Mouse (Mus musculus) CD4-positive helper T cell, adult 2 months (primary cell): ENCODE measurements at regions not wholly inside any gene's neighbourhood (a gene's known extent, or its start where the extent isn't known, plus 50 kb on each side); places are given as distances from the start of the nearest gene placed in this dataset.

Source experiments
- DNase-seq: peaks from one replicate; pipeline ENCODE4 v3.0.0-alpha.2; 2012; ENCODE audit warnings: low read depth, missing footprints, low spot score

DNA sequence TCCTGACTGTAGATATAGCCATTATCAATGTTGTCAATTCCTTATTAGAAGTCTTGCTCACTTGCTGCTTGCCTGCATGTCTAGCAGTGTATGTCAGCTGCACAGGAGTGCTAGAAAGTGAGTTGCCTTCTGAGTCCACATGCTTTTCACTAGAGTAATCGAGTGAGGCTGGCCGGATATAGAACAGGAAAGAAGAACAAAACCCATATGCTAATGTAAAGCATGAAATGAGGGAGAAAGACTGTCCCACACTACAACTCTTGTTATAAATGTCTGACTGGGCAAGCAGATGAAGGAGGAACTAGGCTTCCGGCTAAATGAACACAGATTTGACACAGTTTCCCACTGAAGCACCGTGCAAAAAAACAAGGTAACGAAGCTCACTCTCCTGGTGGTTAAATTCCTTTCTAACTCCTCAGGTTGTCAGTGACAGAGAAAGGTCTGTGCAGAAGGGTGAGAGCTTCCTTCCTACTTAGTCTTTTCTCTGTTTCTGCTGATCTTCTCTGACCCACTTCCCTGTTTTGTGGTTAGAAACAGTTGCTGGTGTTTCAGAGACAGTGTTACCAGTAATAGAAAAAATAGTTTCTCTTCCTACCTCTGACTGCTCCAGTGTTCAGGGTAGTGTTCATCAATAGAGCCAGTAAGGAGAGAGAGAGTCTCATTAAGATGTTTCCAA, 399.0 kb downstream of the Atp23 start:
- no peak for DNase-seq

DNA sequence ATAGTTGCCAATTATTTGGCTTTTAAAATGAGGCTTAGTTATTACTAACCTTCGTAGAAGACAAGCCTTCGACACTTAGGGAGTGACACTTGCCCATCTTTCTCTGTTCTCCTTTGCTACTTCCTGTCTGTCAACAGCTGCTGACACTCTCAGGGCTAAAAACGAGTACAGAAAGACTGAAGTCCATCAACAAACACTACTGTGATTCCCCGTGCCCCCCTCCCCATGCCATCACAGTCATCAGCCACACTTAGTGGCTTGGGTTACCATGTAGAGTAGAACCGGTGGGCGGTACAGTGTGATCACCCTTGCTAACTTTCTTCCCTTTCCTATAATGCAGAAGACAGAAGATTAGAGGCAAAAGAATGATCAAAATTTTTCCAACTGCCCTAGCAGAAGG, 402.4 kb downstream of the Atp23 start:
- no peak for DNase-seq

GRCm38 (mm10) chr10:126493734-126494133, 407.4 kb downstream of the Atp23 start:
- DNase-seq: no peak

DNA sequence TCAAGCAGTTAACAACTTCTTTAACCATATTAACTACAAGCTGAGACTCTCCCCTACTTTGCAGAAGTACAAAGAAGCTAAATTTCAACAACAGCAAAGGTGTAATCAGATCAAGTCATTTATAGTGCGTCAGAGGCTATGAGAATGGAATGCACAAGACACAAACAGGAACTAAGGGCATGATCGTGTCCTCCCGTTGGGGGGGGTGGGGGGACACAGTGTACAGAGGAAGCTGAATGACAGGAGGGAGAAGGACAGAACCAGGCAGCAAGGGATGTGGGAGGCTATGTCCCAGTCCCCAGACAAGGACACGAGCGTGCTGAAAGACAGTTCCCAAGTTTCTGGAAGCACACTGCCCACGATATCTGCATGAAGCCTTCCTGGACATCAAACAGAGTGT, 408.9 kb downstream of the Atp23 start:
- DNase-seq: no peak

- no peak for DNase-seq
Observed at GRCm38 (mm10) chr10:126485129-126485528, 416.0 kb downstream of the Atp23 start.

DNA sequence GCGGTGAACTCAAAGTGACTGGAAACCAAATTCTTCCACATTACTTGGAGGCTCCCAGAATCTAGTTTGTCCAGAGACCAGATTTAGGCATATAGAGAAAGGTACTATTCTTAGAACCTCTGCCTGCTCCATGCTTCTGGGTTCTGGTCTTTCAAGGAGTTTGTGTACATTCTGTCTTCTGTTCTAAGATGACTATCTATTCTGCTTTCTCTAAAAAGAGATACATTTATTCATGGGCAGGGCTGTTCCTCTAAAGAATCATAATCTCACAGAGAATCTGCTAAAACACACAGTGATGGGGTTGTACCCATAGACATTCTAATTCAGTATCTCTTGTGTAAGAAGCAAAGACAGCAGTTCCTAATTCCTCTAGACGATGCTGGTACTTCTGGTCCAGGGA, 417.7 kb downstream of the Atp23 start:
- DNase-seq: no peak

DNA sequence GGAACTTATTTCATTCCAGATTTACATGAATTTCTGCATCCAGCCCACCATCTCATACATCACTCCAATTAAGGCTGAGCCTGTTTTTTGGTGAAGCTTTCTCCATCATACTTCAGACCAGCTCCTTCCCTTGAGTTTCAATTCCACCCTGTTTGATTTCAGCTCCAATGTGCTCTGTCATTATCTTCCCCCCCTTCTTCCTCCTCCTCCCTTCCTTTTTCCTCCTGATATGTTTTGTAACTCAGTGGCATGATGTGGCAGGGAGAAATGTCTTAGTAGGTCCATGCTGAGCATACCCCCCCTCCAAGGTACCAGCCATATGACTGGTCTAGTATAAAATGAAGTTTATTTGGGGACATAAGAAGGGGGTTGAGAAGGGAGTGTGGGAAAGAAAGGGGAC, 420.8 kb downstream of the Atp23 start:
- no peak for DNase-seq

DNA sequence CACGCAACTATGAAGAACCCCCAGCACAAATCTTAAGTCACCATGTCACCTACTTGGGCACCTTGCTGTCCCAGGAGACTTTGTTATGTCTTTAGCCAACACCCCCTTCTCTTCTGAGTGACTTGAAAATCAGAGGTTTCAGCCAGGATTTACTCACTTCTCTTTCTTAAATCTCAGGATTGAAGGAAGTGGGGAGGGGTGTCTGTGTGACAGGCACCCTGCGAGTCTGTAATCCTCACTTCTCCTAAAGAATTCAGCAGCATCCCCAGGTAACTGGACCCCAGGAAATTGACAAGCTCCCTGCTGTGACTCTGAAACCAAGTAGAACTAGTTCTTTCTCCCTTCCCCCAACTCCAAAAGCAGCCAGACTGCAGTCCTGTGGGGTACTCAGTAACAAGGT, 421.4 kb downstream of the Atp23 start:
- DNase-seq: no peak

GRCm38 (mm10) chr10:126473050-126473719, 428.0 kb downstream of the Atp23 start:
- DNase-seq: no peak

DNA sequence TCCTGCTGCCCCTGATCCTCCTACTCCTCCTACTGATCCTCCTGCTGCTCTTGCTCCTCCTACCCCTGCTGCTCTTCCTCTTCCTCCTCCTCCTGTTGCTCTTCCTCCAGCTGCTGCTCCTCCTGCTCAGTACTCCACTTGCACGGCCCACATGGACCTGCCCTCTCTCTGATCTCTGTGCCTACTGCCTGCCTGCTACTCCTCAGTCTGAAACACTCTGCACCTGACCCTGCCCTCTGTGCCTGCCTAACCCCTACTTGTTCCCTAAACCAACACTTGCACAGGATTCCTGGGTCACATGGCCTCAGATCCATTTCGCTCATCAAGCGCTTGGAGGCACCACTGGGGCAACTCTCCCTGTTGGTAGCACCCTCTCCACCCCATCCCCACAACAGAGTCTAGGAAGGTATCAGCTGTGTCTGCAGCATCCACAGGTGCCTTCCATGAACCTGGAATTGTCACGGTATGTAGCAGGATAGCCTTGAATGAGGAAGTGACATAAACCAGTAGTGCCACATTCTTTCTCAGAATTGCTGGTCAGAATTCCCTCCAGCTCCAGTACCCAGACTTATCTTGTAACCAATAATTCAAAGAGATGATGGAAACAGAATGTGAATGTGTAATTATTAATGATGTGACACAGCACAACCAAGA, 430.2 kb downstream of the Atp23 start:
- no peak for DNase-seq

GRCm38 (mm10) chr10:126462770-126463169, 438.4 kb downstream of the Atp23 start:
- DNase-seq: no peak

DNA sequence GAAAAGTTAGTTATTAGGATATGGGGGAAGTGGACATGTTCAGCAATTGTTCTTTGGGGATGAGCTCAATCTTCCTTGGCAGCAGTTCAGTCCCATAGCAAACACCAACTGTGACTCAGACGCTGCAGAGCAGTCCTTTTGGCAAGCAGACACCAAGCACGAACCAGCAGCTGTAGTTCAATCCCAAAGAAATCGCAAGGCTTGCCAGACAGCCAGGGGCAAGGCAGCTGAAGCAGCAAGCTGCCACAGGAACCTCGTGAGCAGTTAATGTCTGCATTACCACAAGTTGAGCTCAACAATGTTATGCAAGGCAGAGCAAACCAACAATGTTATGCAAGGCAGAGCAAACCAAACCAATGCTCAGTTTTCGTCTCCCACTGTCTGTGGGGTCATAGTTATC, 442.6 kb downstream of the Atp23 start:
- DNase-seq: no peak

DNA sequence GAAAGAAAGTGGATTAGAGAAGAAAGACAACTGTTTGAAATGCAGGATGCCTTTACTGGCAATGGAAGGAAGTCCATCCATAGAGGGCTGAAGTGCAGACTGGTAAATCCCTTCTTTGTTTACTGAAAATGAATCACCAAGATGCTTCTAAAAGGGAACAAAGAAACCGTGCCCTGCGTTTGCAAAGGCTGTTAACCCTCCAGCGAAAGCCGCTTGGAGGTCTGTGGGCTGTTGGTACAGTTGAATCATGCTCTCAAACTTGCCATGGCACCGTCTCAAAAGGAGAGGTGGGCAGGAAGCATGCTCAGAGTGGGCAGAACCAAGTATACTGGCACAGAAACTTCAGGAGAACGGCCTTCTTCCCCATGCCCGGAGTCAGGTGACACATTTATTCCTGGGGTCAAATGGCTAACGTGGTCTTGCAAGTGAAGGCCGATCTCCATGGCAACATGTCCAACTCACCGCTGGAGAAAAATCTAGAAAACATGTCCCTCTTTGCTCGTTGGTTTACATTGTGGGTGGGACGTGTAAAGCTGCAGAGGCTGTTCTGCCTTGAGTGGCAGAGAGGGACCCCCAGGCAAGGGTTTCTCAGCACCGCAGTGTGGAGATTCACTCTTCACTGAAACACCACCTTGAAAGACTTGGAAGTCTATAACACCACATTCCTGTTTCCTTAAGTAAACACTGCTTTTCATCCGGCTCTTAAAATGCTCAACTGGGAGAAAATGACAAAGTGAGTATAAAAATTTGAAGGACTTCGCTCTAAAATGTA, 448.2 kb downstream of the Atp23 start:
- no peak for DNase-seq

DNA sequence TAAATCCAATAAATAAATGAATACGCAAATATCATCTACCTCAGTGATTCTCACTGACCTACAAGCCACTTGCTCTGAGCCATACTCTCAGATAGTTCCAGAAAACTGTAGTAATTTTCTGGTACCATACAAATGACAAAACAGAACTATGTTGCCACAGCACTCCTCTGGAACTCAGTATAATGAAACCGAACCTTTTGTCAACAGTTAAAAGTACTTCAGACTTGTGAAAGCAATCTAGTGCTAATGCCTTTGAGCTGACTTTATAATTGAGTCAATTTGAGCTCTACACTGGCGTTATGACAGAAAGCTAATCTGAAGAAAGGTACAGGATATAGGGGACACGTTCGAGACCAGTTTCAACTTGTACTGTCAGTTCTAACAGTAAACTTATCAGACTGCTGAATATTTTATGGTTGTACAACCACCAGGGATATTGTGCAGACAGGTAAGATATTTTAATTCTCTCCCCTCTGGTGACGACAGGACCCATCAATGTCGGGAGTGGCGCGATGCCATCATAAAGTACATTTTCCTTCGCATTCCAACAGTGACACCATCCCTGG, 449.0 kb downstream of the Atp23 start:
- no peak for DNase-seq

DNA sequence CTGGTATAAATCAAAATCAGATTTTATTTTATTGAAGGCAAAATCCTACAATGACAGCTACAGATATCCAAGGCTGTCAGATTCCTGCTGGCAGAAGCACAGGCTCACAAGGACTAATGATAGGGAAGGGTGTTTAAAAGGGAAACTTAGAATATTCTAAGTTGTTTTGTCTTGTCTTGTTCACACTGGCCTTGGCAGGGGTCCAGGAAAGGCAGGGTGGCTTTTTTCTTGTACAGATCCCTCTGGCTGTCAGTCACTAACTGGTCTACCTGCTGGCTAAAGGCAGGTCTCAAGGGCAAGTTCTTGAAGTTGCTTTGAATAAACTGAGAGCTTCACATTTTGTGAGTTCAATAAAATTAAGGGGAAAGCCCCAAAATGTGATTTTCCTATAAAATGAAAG, 465.3 kb downstream of the Lrig3 start:
- DNase-seq: no peak

DNA sequence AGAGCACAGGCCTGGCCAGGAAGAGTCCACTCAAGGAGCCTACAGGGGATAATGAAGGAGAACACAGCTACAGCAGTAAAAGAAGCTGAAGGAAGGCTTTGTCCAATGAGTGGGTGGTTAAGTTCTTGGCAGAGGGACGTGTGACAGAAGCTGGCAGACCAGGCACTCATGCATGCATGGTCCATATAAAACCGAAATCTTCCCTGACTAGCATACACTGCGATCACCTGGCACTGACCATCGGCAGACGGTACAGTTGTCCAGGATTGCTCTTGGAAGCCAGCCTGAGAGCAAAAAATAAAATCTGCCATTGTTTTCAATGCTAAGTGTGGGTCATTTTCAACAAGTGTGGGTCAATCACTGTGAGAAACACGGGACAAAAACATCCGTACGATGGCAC, 464.4 kb downstream of the Lrig3 start:
- DNase-seq: no peak

- no peak for DNase-seq
Observed at GRCm38 (mm10) chr10:126429502-126429901, 463.5 kb downstream of the Lrig3 start.

DNA sequence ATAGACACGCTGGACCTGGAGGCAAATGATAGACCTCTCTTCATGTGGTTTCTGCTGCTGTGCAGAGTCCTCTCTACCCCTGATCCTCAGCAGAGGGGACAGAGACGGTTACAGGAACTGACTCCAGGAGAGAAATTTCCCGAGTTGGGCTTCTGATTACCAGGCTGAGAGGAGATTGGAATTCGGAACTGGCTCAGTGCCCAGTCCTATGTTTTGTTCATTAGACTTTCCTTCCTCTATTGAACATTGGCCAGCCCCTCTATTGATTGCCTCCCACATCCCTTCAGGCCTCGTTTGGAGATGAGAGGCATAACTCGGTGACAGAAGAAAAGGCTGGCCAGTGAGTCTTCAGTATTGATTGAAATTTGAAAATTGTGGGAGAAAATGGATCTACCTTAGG, 456.1 kb downstream of the Lrig3 start:
- DNase-seq: no peak

DNA sequence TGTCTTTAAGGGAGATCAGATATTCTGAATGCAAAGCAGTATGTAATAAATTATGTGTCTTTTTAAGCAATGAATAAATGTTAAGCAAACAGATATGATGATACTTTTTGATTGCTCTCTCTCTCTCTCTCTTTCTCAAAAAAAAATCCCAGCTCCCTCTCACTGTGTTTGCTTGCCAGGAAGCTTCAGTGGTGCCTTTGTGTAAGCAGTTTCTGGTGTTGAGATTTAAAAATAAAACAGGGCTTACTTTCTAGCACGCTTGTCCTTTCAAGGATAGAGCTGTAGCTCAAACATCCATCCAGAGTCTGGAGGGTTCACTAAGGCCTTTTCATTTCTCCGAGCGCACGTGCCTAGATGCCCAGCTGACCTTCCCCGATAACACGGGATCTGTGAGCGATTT, 447.8 kb downstream of the Lrig3 start:
- DNase-seq: no peak

DNA sequence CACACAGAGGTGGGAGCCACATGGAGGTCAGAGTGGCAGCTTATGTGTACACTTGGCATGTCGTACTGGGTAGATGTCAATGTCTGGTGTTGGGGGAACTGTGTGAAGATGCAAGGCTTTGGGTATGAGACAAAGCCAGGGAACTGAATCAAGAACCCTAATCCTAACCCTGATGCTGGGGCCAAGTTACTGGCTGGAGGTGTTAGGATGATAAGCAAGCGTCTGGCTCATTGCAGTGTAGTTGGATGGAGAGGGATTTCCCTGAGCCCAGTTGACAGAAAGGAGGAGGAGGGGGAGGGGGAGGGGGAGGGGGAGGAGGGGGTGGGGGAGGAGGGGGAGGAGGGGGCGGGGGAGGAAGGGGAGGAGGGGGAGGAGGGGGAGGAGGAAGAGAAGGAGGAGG, 426.3 kb downstream of the Lrig3 start:
- no peak for DNase-seq

GRCm38 (mm10) chr10:126391770-126392169, 425.8 kb downstream of the Lrig3 start:
- DNase-seq: no peak

DNA sequence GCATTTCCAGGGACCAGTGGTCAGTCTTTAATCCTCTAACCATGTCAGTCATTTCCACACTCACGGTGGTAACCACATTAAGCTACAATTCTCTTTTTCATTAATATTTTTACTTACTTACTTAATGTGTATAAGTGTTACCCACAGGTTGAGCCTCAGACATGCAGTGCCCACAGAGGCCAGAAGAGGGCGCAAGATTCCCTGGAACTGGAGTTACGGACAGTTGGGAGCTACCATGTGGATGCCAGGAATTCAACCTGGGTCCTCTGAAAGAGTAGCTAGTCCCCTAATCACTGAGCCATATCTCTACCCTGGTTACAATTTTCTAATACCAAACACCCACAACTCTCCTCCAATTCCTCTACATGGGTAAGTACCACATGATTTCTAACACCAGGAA, 420.5 kb downstream of the Lrig3 start:
- DNase-seq: no peak
